Mouse (Mus musculus) frontal cortex, postnatal 14 days (tissue): ENCODE data around the gene Olfr149.
"Not testable (repeated sequence)": the region's sequence is repeated elsewhere in the genome, so short reads cannot be mapped to it uniquely, and the experiment has no call there.

Experiments
- DNase-seq, 2 experiments: peaks; one replicate each; pipeline ENCODE4 v3.0.0; 2022; ENCODE audit warnings: low spot score in 2 of 2

The Olfr149 gene

DNA sequence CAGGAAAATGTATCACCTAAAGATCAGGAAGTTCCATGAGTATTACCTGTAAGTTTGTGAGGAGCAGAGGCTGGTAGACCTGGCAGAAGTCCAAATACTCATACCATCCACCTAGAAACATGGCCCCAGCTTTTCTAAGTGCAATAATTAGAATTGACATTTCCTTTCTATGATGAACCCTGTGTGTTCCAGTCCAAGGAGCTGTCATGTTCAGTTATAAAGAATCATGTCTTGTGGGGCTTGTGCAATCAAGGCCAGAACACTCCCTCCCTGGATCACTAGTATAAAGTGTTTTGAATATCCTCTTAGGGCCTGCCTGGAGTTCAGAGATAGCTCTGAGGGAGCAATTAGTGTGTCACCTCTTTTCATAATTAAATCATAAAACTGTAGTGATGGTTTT lies at the start of gene Olfr149:
Gene Olfr149, minus strand, starts transcription at position 101 of the 400 bp plus-strand sequence.
- DNase-seq, result no peak

DNA sequence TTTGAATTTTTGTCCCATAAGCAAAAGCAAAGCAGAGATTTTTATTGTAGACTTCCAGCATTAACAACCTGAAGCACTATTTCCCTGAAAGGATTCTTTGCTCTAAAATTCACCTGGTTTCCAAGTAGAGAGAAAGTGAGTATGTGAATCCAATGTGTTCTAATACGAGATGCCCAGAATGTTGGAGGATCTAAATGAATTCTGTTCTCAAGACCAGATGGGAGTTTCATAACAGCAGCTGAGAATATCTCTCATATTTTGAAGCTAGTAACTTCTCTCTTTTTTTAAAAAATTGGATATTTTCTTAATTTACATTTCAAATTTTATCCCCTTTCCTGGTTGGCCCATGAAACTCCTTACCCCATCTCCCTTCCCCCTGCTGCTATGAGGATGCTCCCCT lies 39.5 kb upstream of the Olfr149 start:
- no peak for DNase-seq

DNA sequence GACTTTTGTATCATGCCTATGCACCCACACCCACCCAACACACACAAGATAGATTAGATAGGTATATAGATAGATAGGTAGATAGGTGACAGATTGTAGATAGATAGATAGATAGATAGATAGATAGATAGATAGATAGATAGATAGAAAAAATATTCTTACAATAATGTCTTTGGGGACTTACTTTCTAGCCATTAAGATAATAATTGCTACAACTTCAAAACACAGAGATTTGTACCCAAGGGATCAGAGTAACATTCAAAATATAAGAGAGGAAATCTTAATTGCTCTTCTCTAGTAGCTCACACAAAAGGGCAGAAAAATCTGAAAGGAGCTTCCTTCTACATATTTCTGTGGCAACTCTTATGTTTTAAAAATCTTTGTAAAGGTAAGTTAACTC lies 39.0 kb upstream of the Olfr149 start, which contains the start of gene Olfr967:
Gene Olfr967, plus strand, starts transcription at position 301 of the 400 bp plus-strand sequence.
- DNase-seq, result no peak

DNA sequence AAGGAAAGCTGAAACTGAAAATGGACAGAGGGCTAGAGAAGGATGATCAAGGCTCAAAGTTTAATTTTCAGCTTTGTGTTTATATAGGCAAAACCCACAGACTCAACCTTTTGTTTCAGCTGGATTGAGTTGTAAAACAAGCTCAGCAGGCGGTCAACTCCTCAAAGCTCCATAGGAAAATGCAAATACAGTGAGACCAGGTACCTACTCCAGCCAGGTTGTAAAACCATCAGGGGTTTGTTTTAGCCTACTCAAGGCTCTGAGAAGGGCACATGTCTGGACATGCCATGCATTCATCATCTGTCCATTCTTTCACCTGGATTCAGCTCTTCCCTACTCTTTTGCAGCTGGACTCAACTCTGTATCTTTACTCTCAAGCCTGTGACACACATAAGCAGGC lies 33.8 kb upstream of the Olfr149 start:
- no peak for DNase-seq

DNA sequence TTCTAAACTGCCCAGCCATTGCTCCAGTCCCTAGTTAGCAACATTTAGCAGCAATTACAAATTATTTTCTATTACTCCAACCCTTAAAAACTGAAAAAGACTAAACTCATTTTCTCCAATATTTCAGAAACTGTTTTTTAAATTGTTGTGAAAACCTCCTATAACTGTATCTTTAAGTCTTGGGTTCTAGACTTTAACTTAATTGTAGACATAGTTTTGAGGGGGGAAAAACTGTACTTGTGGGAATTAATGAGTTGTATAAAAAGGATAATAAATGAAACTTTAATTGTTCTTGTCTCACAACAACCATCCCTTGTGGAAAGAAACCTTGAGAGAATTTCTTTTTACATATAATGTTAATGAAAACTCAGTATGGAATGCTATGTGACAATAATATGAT lies 23.8 kb upstream of the Olfr149 start, which contains the start of gene Olfr150:
Gene Olfr150, plus strand, starts transcription at position 301 of the 400 bp plus-strand sequence.
- DNase-seq, result no peak

DNA sequence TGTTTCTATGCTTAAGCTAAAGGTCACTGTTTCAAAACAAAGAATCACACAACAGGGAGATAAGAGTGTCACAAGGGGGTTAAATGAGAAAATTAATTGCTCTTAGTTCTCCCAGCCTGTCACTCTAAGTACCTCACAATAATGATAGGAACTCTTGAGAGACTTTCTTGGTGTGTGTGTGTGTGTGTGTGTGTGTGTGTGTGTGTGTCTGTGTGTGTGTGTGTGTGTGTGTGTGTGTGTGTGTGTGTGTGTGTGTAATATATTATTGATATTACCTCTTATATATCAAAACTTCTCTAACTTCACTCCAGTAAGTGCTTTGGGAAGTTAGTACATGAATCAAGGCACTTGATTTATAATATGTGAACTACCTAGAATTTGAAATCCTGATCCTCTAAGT lies 4.1 kb upstream of the Olfr149 start, which contains the start of gene Olfr965:
Gene Olfr965, plus strand, starts transcription at position 301 of the 400 bp plus-strand sequence.
- DNase-seq, result no peak

DNA sequence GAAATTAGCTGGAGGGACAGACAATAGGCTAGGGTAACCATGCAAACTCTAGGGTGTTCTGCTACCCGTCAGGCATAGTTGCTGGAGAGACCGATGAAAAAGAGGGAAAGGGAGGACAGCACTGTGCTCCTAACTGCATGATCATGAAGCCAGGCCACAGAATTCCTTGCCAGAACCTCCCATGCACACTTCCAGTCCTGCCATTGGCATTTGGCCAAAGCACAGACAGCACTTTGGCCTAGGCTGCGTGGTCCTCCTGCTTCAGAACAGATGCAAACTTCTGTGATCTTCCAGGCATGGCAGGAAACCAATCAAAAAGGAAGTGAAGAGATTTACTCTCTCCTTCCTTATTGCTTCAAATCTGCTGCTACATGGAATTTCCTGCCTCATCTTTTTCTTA lies 2.0 kb upstream of the Olfr149 start:
- DNase-seq, result no peak

DNA sequence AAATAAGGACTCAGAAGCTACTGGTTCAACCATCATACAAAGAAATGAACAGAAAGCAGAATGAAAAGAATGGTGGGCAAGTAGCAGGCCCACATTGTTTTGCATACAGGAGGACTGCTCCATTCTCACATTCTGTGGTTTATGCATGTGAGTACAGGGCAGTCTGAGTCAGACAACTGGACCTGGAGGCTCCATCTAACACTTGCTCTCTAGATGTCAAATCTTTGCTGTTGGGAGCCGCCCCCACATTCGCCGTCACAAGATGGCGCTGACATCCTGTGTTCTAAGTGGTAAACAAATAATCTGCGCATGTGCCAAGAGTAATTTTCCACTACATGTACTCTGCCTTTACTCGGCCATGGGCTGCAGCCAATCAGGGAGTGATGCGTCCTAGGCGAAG lies 5.8 kb downstream of the Olfr149 start:
- DNase-seq, result not testable (repeated sequence)

DNA sequence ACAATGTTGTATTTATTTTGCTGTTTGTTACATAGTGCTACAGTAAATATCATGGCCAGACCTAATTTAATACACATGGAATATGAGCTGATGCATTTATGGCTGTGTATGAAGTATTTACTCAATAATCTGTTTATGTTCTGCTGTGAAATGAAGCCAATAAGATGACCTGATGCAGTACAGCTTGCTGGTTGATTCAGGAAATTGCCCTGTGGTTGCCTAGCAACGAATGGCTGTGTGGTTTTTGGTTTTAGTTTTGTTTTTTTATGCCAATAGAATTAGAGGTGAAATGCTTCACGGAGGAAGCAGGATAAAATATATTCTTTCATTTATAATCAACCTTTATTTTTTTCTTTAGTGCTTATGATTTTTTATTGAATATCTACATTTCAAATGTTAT lies 27.6 kb downstream of the Olfr149 start:
- DNase-seq, result no peak

DNA sequence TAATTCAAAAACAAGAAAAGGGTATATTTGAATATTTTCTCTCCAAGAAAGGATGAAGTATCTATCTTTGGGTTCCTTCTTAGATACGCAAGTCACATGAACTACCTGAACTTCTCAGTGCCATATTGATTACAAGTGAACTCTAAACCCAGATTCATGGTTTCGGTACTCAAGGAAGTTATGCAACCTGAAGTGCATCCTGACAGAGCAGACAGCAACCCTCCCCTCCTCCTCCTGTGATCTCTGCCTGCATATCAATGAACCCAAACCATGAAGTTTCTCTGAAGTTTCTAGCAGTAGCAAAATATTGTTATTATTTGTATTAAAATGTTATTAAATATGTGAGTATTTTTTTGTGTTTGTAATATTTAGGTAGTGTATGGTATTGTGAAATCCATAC lies 28.4 kb downstream of the Olfr149 start:
- no peak for DNase-seq

DNA sequence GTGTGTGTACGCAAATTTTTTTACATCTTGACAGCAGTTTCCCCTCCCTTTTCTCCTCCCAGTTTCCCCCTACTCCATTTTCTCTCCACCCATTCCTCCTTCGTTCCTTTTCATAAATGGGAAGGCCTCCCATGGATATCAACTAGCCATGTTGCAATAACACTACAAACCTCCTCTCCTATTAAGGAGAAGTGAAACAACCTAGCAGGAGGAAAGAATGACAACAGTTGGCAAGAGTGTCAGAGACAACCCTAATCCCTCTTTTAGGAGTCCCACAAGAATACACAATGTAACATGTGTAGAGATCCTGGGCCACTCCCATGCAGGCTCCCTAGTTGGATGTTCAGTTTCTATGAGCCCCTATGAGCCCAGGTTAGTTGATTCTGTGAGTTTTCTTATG lies 32.1 kb downstream of the Olfr149 start:
- no peak for DNase-seq

DNA sequence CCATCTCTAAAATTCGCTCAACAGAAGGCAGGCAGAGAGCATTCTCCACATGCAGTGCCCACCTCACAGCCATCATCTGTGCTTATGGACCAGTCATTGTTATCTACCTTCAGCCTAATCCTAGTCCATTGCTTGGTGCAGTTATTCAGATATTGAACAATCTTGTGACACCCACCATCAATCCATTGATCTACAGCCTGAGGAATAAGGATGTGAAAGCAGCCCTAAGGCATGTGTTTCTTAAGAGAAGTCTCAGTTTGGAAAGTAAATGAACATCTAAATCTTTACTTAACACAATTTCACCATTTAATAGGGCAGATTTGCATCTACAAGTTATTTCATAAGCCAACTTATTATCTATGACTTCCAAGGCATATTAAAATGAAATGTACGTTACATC lies 37.2 kb downstream of the Olfr149 start:
- no peak for DNase-seq

DNA sequence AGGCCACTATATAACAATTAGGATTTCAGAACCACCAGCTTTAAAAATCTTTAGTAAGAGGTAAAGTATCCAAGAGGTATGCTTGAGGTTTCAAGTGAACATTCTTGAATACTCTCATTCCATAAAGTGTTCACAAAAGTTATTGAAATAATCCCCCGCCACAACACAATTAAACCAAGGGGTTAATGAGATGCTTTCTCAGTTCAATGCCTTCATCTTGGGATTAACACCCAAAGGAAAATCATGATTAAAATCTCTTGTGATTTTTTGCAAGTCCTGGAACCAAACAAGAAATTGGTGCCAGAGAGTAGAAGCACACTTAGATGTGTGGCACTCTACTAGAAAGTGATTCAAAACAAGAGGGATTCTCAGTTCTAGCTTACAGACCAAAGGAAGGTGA lies 40.0 kb downstream of the Olfr149 start, which contains the start of gene Olfr963:
Gene Olfr963, plus strand, starts transcription at position 301 of the 400 bp plus-strand sequence.
- no peak for DNase-seq

DNA sequence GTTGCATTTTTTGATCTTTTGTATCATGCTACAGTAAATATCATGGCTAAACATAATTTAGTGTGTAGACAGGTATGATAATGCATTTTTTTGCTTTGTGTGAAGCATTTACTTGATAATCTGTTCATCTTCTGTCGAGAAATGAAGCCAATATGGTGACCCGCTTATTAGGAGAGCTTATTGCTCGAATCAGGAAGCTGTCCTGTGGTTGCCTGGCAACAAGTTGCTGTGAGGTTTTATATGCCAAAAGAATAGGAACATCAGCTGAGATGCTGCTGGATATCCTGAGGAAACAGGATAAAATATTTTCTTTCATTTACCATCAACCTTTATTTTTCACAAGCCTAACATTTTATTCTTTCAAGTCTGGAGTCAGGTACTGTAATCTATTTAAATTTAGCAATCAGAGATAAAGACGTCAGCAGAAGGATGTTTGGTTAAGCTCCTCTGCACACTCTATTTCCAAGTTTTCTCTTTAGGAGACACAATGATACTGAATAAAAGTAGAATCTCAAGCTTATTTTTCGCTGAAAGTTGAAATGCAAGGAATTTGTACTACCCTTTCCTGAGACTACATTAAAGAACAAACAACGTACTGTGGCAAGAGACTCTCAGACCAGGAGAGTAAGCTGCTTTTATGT lies 52.0 kb downstream of the Olfr149 start:
- DNase-seq, result no peak
